ENCODE assay signal across 8 mouse cellular contexts in the genomic region with DNA sequence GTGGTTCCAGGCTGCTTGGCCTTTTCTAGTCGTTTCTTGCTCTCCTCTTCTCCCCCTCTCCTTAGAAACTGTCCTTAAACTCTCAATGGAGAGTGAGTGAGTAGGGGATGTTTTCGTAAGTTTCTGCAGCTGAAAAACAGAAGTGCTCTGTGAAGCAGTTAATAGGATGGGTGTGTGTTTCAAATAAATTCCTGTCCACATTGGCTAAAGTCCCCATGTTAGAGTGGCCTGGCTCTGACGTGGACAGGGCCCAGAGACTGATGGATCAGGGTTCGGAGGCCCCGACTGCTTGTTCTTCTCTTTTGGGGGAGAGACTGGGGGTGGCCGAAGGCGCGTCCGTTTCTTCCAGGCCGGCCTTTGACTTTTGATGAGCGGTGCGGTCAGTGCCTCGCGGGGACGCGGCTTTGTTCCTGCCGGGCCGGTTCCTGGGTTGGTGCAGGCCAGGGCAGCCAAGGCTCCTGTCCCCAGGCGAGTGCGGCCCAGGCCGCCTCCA.
DNase-seq lines count a peak whose midpoint lies in the region; ATAC-seq and TF ChIP-seq lines count a peak whose summit lies in the region.

No protein-coding gene starts in this region.

- no peak for TF ChIP-seq POLR2A in olfactory bulb, adult 2 months (IDR thresholded peaks at IDR 0.05; ENCODE audit: insufficient read depth, low read depth, low read length)

- H3K4me3 ChIP-seq in C2C12 (ENCODE audit: insufficient read depth, poor library complexity, severe bottlenecking): peak overlapping the region; percentile 86
- peak overlapping the region; percentile 61 for H3K4me3 ChIP-seq in forebrain, embryonic 14.5 days (ENCODE audit: low read depth, low read length)
- peak overlapping the region; percentile 71 for H3K4me3 ChIP-seq in limb, embryonic 15.5 days
- peak overlapping the region; percentile 49 for H3K4me3 ChIP-seq in olfactory bulb, adult 2 months (ENCODE audit: insufficient read depth, low read depth, low read length)

- H3K4me2 ChIP-seq in forebrain, embryonic 14.5 days (ENCODE audit: low read length): peak overlapping the region; percentile 98
- H3K4me2 ChIP-seq in limb, embryonic 15.5 days: peak overlapping the region; percentile 92

- H3K27me3 ChIP-seq in C2C12 (ENCODE audit: control insufficient read depth, insufficient read depth, insufficient read length): no peaks in the 10 kb centered on the region
- peaks cover 19% of the 10 kb centered on the region; the same call in 1 of the 2 replicates for H3K27me3 ChIP-seq in forebrain, embryonic 14.5 days (replicated peaks; ENCODE audit: control insufficient read depth, insufficient read depth, low read length)
- H3K27me3 ChIP-seq in limb, embryonic 15.5 days: no peaks in the 10 kb centered on the region

- peaks cover 40% of the 10 kb centered on the region for H3K4me1 ChIP-seq in forebrain, embryonic 14.5 days (ENCODE audit: control insufficient read depth, insufficient read depth, low read length)
- H3K4me1 ChIP-seq in limb, embryonic 15.5 days: peaks cover 83% of the 10 kb centered on the region
- H3K4me1 ChIP-seq in olfactory bulb, adult 2 months (ENCODE audit: control insufficient read depth, insufficient read depth, low read length): peaks cover 9% of the 10 kb centered on the region

- H3K9me3 ChIP-seq in forebrain, embryonic 14.5 days (replicated peaks; ENCODE audit: control insufficient read depth, low read length): no peaks in the 10 kb centered on the region
- H3K9me3 ChIP-seq in limb, embryonic 15.5 days: no peaks in the 10 kb centered on the region

- H3K9ac ChIP-seq in forebrain, embryonic 14.5 days (ENCODE audit: low read length): peak overlapping the region; percentile 91
- peak overlapping the region; percentile 79 for H3K9ac ChIP-seq in limb, embryonic 15.5 days

- peaks cover 56% of the 10 kb centered on the region for H3K79me3 ChIP-seq in C2C12 (ENCODE audit: low read depth)

- peak; percentile 38 for DNase-seq in gastrocnemius, adult 18-20 months (ENCODE audit: low spot score)
- DNase-seq in gastrocnemius, postnatal 10 days: no peak
- DNase-seq in forebrain, embryonic 14.5 days (ENCODE audit: low spot score): no peak
- DNase-seq in embryo, embryonic 10.5 days (ENCODE audit: low spot score): no peak
- DNase-seq in frontal cortex, postnatal 36 days (ENCODE audit: low spot score in 2 of 2): no peak

- TF ChIP-seq CTCF in C2C12 (IDR thresholded peaks at IDR 0.05; ENCODE audit: control insufficient read depth, insufficient read depth, insufficient read length): no peak
- TF ChIP-seq CTCF in olfactory bulb, adult 2 months (IDR thresholded peaks at IDR 0.05; ENCODE audit: insufficient read depth, low read depth, low read length): no peak

- H3ac ChIP-seq in C2C12 (ENCODE audit: control insufficient read depth, insufficient read length, low read depth): peak overlapping the region; percentile 68

- ATAC-seq in forebrain, embryonic 14.5 days: peak; percentile 21; the same call in 1 of the 2 replicates
- no peak for ATAC-seq in limb, embryonic 15.5 days (ENCODE audit: insufficient number of reproducible peaks, low FRiP score, low TSS enrichment, low read depth)

- no peaks in the 10 kb centered on the region for H3K36me3 ChIP-seq in C2C12 (ENCODE audit: control insufficient read depth, insufficient read depth)
- H3K36me3 ChIP-seq in forebrain, embryonic 14.5 days (ENCODE audit: control insufficient read depth, insufficient read depth, low read length): no peaks in the 10 kb centered on the region
- no peaks in the 10 kb centered on the region for H3K36me3 ChIP-seq in limb, embryonic 15.5 days

- H3K27ac ChIP-seq in forebrain, embryonic 14.5 days (ENCODE audit: low read depth, low read length): peak overlapping the region; percentile 91
- peak overlapping the region; percentile 95 for H3K27ac ChIP-seq in limb, embryonic 15.5 days
- H3K27ac ChIP-seq in olfactory bulb, adult 2 months (ENCODE audit: insufficient read depth, low read depth, low read length): no peak overlapping the region

- 3% methylated on average over 21 of the region's 21 CpGs for WGBS in forebrain, embryonic 14.5 days
- WGBS in limb, embryonic 15.5 days: 3% methylated on average over 21 of the region's 21 CpGs
- WGBS in olfactory bulb, adult 2 months: 20% methylated on average over 21 of the region's 21 CpGs

- H3K79me2 ChIP-seq in C2C12 (ENCODE audit: control insufficient read depth, insufficient read depth): peaks cover 97% of the 10 kb centered on the region

TF ChIP-seq in C2C12, 6 proteins besides CTCF, POLR2A, EP300 and RAD21:
- TF ChIP-seq MYOG (IDR thresholded peaks at IDR 0.05; ENCODE audit: control insufficient read depth, extremely low read depth, insufficient read length) (no peak), MYOD1 (IDR thresholded peaks at IDR 0.05; ENCODE audit: control insufficient read depth, insufficient read length, low read depth) (no peak), USF1 (IDR thresholded peaks at IDR 0.05; ENCODE audit: low read depth) (no peak), MAX (IDR thresholded peaks at IDR 0.05) (no peak), CEBPB (IDR thresholded peaks at IDR 0.05; ENCODE audit: low read depth) (no peak), FOSL1 (IDR thresholded peaks at IDR 0.05; ENCODE audit: insufficient read depth, low read length, poor library complexity, severe bottlenecking) (no peak)
TF ChIP-seq in C2C12: peak in this region for 0.
